Mouse (Mus musculus) testis, adult 2 months (tissue): ENCODE measurements at regions not wholly inside any gene's neighbourhood (a gene's known extent, or its start where the extent isn't known, plus 50 kb on each side); places are given as distances from the start of the nearest gene placed in this dataset.

Experiments used
- CTCF ChIP-seq: fragments of 200-500 bp; IDR thresholded peaks from 2 replicates; pipeline ENCODE4 v1.5.1; 2012; ENCODE audit warnings: low read depth, mild to moderate bottlenecking, inconsistent platforms, low read length, moderate library complexity; ENCODE audit not compliant: control insufficient read depth, insufficient read depth, insufficient replicate concordance
- POLR2A ChIP-seq: fragments of 200-500 bp; IDR thresholded peaks from 2 replicates; pipeline ENCODE4 v1.6.1; 2012; ENCODE audit warnings: low read depth, mild to moderate bottlenecking, inconsistent platforms, low read length, moderate library complexity; ENCODE audit not compliant: control insufficient read depth

DNA sequence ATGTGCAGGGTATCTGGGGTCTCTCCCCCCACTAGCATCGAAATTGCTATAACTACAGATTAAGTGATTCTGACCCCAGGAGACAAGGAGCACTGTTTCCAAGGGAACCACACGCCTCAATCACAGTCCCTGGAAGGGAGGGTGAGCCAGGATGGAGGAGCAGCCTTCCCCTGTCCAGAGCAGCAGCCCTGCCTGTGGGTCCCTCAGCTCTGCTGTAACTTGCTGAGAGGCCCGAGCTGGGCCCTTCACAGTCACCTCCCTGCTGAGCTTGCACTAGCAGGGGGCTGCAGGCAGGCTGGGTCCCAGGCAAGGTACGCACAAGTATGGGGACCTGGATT is 62.4 kb upstream of the Unc5b start:
- no peak for TF ChIP-seq CTCF
- TF ChIP-seq POLR2A = no peak
